Mouse (Mus musculus): ENCODE data around the gene Hmgb1.

DNA sequence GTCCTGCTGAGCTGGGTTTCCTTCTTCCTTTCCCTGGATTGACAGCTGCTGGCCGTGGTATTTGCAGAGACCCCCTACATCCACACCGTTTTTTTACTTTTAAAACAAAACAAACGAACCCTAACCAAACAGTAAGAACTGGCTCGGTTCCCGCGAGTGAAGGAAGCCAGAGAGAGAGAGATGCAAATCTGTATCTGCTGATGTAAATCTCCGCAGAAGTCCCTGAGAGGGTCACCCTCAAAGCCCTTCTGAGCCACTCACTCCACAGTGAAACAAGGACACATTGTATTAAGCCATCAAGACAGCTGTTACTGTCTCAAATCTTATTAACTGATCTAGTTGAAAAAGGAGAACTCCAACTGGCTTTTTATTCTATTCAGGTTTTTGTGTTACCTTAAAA is 40.4 kb upstream of the Hmgb1 start:
- TF ChIP-seq POLR2A (IDR thresholded peaks at IDR 0.05; ENCODE audit: low read depth, low read length) (no peak), CTCF (IDR thresholded peaks at IDR 0.05; ENCODE audit: extremely low read depth, insufficient read depth, insufficient read length, insufficient replicate concordance) (no peak)
